Mouse (Mus musculus) cortical plate, adult 2 months (tissue): ENCODE measurements at regions not wholly inside any gene's neighbourhood (a gene's known extent, or its start where the extent isn't known, plus 50 kb on each side); places are given as distances from the start of the nearest gene placed in this dataset.
A peak's percentile ranks its signal among the peaks of the same experiment; 100 is the strongest.

Experiments
- H3K27ac ChIP-seq: fragments of 200-500 bp; 2 replicates; pipeline ENCODE4 v1.5.1; 2012; ENCODE audit warnings: low read length, control low read depth, inconsistent platforms; ENCODE audit not compliant: insufficient read depth
- H3K4me1 ChIP-seq: fragments of 200-500 bp; 2 replicates; pipeline ENCODE4 v1.6.1; 2011; ENCODE audit warnings: low read length; ENCODE audit not compliant: control insufficient read depth, insufficient read depth
- H3K4me3 ChIP-seq: fragments of 200-500 bp; 2 replicates; pipeline ENCODE4 v1.5.1; 2011; ENCODE audit warnings: mild to moderate bottlenecking, low read length, control low read depth; ENCODE audit not compliant: insufficient read depth
- CTCF ChIP-seq: fragments of 200-500 bp; IDR thresholded peaks from 2 replicates; pipeline ENCODE4 v1.5.1; 2011; ENCODE audit warnings: mild to moderate bottlenecking, control low read depth, low read length; ENCODE audit not compliant: insufficient read depth; ENCODE audit errors: extremely low read depth
- POLR2A ChIP-seq: fragments of 200-500 bp; IDR thresholded peaks from 2 replicates; pipeline ENCODE4 v1.6.1; 2011; ENCODE audit warnings: mild to moderate bottlenecking, low read length, control low read depth; ENCODE audit not compliant: insufficient read depth; ENCODE audit errors: extremely low read depth

- no peaks in the 10 kb centered on the region; the same call in 1 of the 2 replicates for H3K4me1 ChIP-seq
- no peak overlapping the region for H3K4me3 ChIP-seq
- peak overlapping the region; percentile 65; the same call in 1 of the 2 replicates for H3K27ac ChIP-seq
- no peak for TF ChIP-seq CTCF
- no peak for TF ChIP-seq POLR2A
Observed at GRCm38 (mm10) chr9:84178705-84179104, 253.8 kb downstream of the Bckdhb start.

- TF ChIP-seq POLR2A (no peak), CTCF (no peak)
- Histone ChIP-seq H3K27ac (no peak overlapping the region), H3K4me1 (no peaks in the 10 kb centered on the region; the same call in 1 of the 2 replicates), H3K4me3 (no peak overlapping the region)
Observed at GRCm38 (mm10) chr9:84179238-84179637, 254.3 kb downstream of the Bckdhb start.

GRCm38 (mm10) chr9:84183637-84184374, 258.9 kb downstream of the Bckdhb start:
- H3K4me3 ChIP-seq: no peak overlapping the region
- H3K27ac ChIP-seq: no peak overlapping the region
- H3K4me1 ChIP-seq: no peaks in the 10 kb centered on the region; the same call in 1 of the 2 replicates
- no peak for TF ChIP-seq POLR2A
- no peak for TF ChIP-seq CTCF

GRCm38 (mm10) chr9:84187531-84187930, 262.6 kb downstream of the Bckdhb start:
- no peak for TF ChIP-seq POLR2A
- TF ChIP-seq CTCF: no peak
- Histone ChIP-seq H3K4me1 (no peaks in the 10 kb centered on the region), H3K27ac (no peak overlapping the region), H3K4me3 (no peak overlapping the region)

- Histone ChIP-seq H3K27ac (no peak overlapping the region), H3K4me1 (peaks cover 2% of the 10 kb centered on the region; the same call in 1 of the 2 replicates), H3K4me3 (no peak overlapping the region)
- TF ChIP-seq CTCF (no peak), POLR2A (no peak)
Observed at GRCm38 (mm10) chr9:84193405-84193804, 268.5 kb downstream of the Bckdhb start.

GRCm38 (mm10) chr9:84194716-84195115, 269.8 kb downstream of the Bckdhb start:
- TF ChIP-seq CTCF: no peak
- TF ChIP-seq POLR2A: no peak
- Histone ChIP-seq H3K4me3 (no peak overlapping the region), H3K4me1 (peaks cover 2% of the 10 kb centered on the region; the same call in 1 of the 2 replicates), H3K27ac (0 out of 2 replicates have a peak overlapping the region, but pooled peaks have one; percentile 21)

- TF ChIP-seq POLR2A (no peak), CTCF (no peak)
- Histone ChIP-seq H3K27ac (no peak overlapping the region), H3K4me1 (peaks cover 2% of the 10 kb centered on the region; the same call in 1 of the 2 replicates), H3K4me3 (no peak overlapping the region)
Observed at GRCm38 (mm10) chr9:84195338-84195737, 270.4 kb downstream of the Bckdhb start.

GRCm38 (mm10) chr9:84200208-84200607, 275.3 kb downstream of the Bckdhb start:
- Histone ChIP-seq H3K27ac (no peak overlapping the region), H3K4me3 (no peak overlapping the region), H3K4me1 (no peaks in the 10 kb centered on the region)
- TF ChIP-seq CTCF: no peak

- TF ChIP-seq POLR2A (no peak), CTCF (no peak)
- no peak overlapping the region for H3K27ac ChIP-seq
- no peaks in the 10 kb centered on the region for H3K4me1 ChIP-seq
- H3K4me3 ChIP-seq: no peak overlapping the region
Observed at GRCm38 (mm10) chr9:84204056-84204455, 279.1 kb downstream of the Bckdhb start.

GRCm38 (mm10) chr9:84240491-84240975, 315.6 kb downstream of the Bckdhb start:
- no peaks in the 10 kb centered on the region for H3K4me1 ChIP-seq
- H3K27ac ChIP-seq: no peak overlapping the region
- H3K4me3 ChIP-seq: no peak overlapping the region
- TF ChIP-seq CTCF (no peak), POLR2A (no peak)

- TF ChIP-seq CTCF (no peak), POLR2A (no peak)
- no peaks in the 10 kb centered on the region for H3K4me1 ChIP-seq
- no peak overlapping the region for H3K4me3 ChIP-seq
- no peak overlapping the region for H3K27ac ChIP-seq
Observed at GRCm38 (mm10) chr9:84249765-84250164, 324.8 kb downstream of the Bckdhb start.
